Mouse (Mus musculus): ENCODE data around the gene Prdm11. TPM values are rescaled to one million over a fixed set of nuclear protein-coding genes. Genes with fewer than 3 reads are reported as not detected.

The Prdm11 gene
- total and polyA plus RNA-seq, 3 experiments: 0.05 to 1.8 (median 0.06) TPM

GRCm38 (mm10) chr2:92931061-92931460 is 114.9 kb downstream of the Prdm11 start:
- Histone ChIP-seq H3K36me3 (replicated peaks in 1 of 2; ENCODE audit: control insufficient read depth in 1 of 2, insufficient read depth in 1 of 2, low read length in 1 of 2) (no peaks in the 10 kb centered on the region), H3K79me2 (replicated peaks; ENCODE audit: control insufficient read depth, extremely low read depth, insufficient read depth, poor library complexity, severe bottlenecking) (no peaks in the 10 kb centered on the region), H3K27ac (ENCODE audit: insufficient read depth, low read depth) (no peak overlapping the region), H3K9me3 (replicated peaks; ENCODE audit: low read length) (no peaks in the 10 kb centered on the region), H3K4me1 (ENCODE audit: control insufficient read depth in 1 of 2, insufficient read depth in 2 of 2) (no peaks in the 10 kb centered on the region), H3K27me3 (replicated peaks) (peaks cover 85% of the 10 kb centered on the region), H3K4me2 (ENCODE audit: insufficient read depth, low read depth, poor library complexity, severe bottlenecking) (no peak overlapping the region), H3K9ac (ENCODE audit: insufficient read depth, low read depth) (no peak overlapping the region), H3K4me3 (replicated peaks in 1 of 3; ENCODE audit: low read depth in 2 of 3, low read length in 2 of 3, poor library complexity in 1 of 3) (no peak overlapping the region)
- TF ChIP-seq RCOR1 (conservative IDR thresholded peaks at IDR 0.05; ENCODE audit: low read depth, low read length) (no peak), EP300 (IDR thresholded peaks at IDR 0.05; ENCODE audit: low read length) (no peak), RAD21 (IDR thresholded peaks at IDR 0.05; ENCODE audit: low read depth, low read length) (no peak), ZKSCAN1 (IDR thresholded peaks at IDR 0.05; ENCODE audit: borderline replicate concordance, low read depth, low read length) (no peak), ZC3H11A (IDR thresholded peaks at IDR 0.05; ENCODE audit: low read depth, low read length) (no peak), JUND (conservative IDR thresholded peaks at IDR 0.05; ENCODE audit: low read depth, low read length) (no peak), IRF4 (IDR thresholded peaks at IDR 0.05; ENCODE audit: low read depth, low read length) (no peak), SMC3 (IDR thresholded peaks at IDR 0.05; ENCODE audit: low read depth, low read length) (no peak), TCF12 (IDR thresholded peaks at IDR 0.05; ENCODE audit: low read depth, low read length) (no peak), CHD2 (IDR thresholded peaks at IDR 0.05; ENCODE audit: low read length) (no peak), USF2 (conservative IDR thresholded peaks at IDR 0.05; ENCODE audit: low read depth, low read length) (no peak), CHD1 (IDR thresholded peaks at IDR 0.05; ENCODE audit: low read depth, low read length) (no peak), NELFE (IDR thresholded peaks at IDR 0.05; ENCODE audit: low read depth, low read length) (no peak), E2F4 (IDR thresholded peaks at IDR 0.05; ENCODE audit: insufficient replicate concordance, low read depth, low read length) (no peak), JUN (IDR thresholded peaks at IDR 0.05; ENCODE audit: insufficient read depth, low read depth, low read length) (no peak), POLR2AphosphoS2 (IDR thresholded peaks at IDR 0.05; ENCODE audit: low read depth, low read length) (no peak), ZMIZ1 (IDR thresholded peaks at IDR 0.05; ENCODE audit: low read depth, low read length) (no peak), ZNF384 (IDR thresholded peaks at IDR 0.05; ENCODE audit: low read depth, low read length) (no peak), UBTF (IDR thresholded peaks at IDR 0.05; ENCODE audit: low read depth, low read length) (no peak), ETS1 (conservative IDR thresholded peaks at IDR 0.05; ENCODE audit: low read depth, low read length) (no peak)
- DNase-seq (ENCODE audit: extremely low read depth): no peak
- dilution Hi-C loops (cut with MboI; ENCODE audit: extremely low pct_ligation_motif_present, extremely low pct_unique_long_range_greater_than_20kb, low sequenced_read_pairs): no loop called here
- in situ Hi-C loops (cut with MboI; ENCODE audit: low pct_ligation_motif_present, low pct_unique_long_range_greater_than_20kb, low sequenced_read_pairs): no loop called here

GRCm38 (mm10) chr2:92929696-92930095 is 116.3 kb downstream of the Prdm11 start:
- dilution Hi-C loops (cut with MboI; ENCODE audit: extremely low pct_ligation_motif_present, extremely low pct_unique_long_range_greater_than_20kb, low sequenced_read_pairs): no loop called here
- DNase-seq (ENCODE audit: extremely low read depth): no peak
- Histone ChIP-seq H3K79me2 (replicated peaks; ENCODE audit: control insufficient read depth, extremely low read depth, insufficient read depth, poor library complexity, severe bottlenecking) (no peaks in the 10 kb centered on the region), H3K4me1 (ENCODE audit: control insufficient read depth in 1 of 2, insufficient read depth in 2 of 2) (no peaks in the 10 kb centered on the region), H3K4me2 (ENCODE audit: insufficient read depth, low read depth, poor library complexity, severe bottlenecking) (no peak overlapping the region), H3K27me3 (replicated peaks) (peaks cover 91% of the 10 kb centered on the region), H3K4me3 (replicated peaks in 1 of 3; ENCODE audit: low read depth in 2 of 3, low read length in 2 of 3, poor library complexity in 1 of 3) (no peak overlapping the region), H3K27ac (ENCODE audit: insufficient read depth, low read depth) (no peak overlapping the region), H3K36me3 (replicated peaks in 1 of 2; ENCODE audit: control insufficient read depth in 1 of 2, insufficient read depth in 1 of 2, low read length in 1 of 2) (no peaks in the 10 kb centered on the region), H3K9ac (ENCODE audit: insufficient read depth, low read depth) (no peak overlapping the region), H3K9me3 (replicated peaks; ENCODE audit: low read length) (no peaks in the 10 kb centered on the region)
- no peak for TF ChIP-seq E2F4 (IDR thresholded peaks at IDR 0.05; ENCODE audit: insufficient replicate concordance, low read depth, low read length)
- TF ChIP-seq HCFC1 (IDR thresholded peaks at IDR 0.05; ENCODE audit: low read depth, low read length): no peak
- no peak for TF ChIP-seq GABPA (IDR thresholded peaks at IDR 0.05; ENCODE audit: insufficient replicate concordance, low read depth, low read length)
- in situ Hi-C loops (cut with MboI; ENCODE audit: low pct_ligation_motif_present, low pct_unique_long_range_greater_than_20kb, low sequenced_read_pairs): no loop called here

Measured in CH12.LX (cell line).